In the genomic region with DNA sequence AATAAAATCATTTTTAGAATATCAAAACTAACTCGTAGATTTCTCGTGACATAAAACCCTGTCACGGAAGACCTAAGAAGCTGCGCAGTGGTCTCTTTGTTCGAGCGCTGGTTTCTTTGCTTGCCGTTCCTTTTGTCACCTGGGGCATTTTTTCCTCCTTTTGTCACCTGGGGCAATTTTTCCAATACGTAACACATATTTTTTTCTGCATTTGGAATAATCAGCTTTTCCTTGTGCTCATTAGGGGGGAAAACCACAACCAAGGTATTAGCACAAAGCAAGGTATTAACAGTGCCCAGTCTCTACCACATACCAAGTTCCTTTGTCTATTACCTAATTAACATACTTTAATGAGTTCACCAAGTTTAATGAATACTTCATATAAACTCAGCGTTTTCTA, we compare ENCODE assay signal across 23 mouse cellular contexts. TPM values are rescaled to one million over a fixed set of nuclear protein-coding genes. Genes with fewer than 3 reads are reported as not detected.
DNase-seq lines count a peak whose midpoint lies in the region; ATAC-seq and TF ChIP-seq lines count a peak whose summit lies in the region.
"Had no signal": no experiment of that assay in that cellular context is flagged by ENCODE, and none has a peak within 500 bp of the region (broad histone marks: within the 10 kb centered on the region; RNA-seq: fewer than 3 reads in every experiment).

No protein-coding gene starts in this region.

- no peaks in the 10 kb centered on the region for H3K36me3 ChIP-seq in forebrain, embryonic 12.5 days (replicated peaks)
- H3K36me3 ChIP-seq in hindbrain, embryonic 15.5 days: no peaks in the 10 kb centered on the region
- H3K36me3 ChIP-seq in midbrain, embryonic 16.5 days (ENCODE audit: control insufficient read depth, insufficient read depth, low read length): no peaks in the 10 kb centered on the region
- H3K36me3 ChIP-seq: intestine, embryonic 15.5 days; liver, embryonic 12.5 days had no signal

- H3K4me1 ChIP-seq in forebrain, embryonic 12.5 days: no peaks in the 10 kb centered on the region
- no peaks in the 10 kb centered on the region for H3K4me1 ChIP-seq in hindbrain, embryonic 15.5 days (replicated peaks)
- no peaks in the 10 kb centered on the region for H3K4me1 ChIP-seq in midbrain, embryonic 16.5 days (ENCODE audit: control insufficient read depth, insufficient read depth, low read length)
- H3K4me1 ChIP-seq: intestine, embryonic 15.5 days; liver, embryonic 12.5 days had no signal

- no peak for TF ChIP-seq POLR2A in brain, embryonic 14.5 days (IDR thresholded peaks at IDR 0.05; ENCODE audit: borderline replicate concordance, extremely low read depth, insufficient read depth, insufficient read length, poor library complexity, severe bottlenecking)

- H3K9me3 ChIP-seq in forebrain, embryonic 12.5 days: no peaks in the 10 kb centered on the region
- H3K9me3 ChIP-seq in hindbrain, embryonic 15.5 days: no peaks in the 10 kb centered on the region
- H3K9me3 ChIP-seq in midbrain, embryonic 16.5 days (replicated peaks; ENCODE audit: control insufficient read depth, low read length, poor library complexity, severe bottlenecking): no peaks in the 10 kb centered on the region
- H3K9me3 ChIP-seq: intestine, embryonic 15.5 days; liver, embryonic 12.5 days had no signal

- no peak overlapping the region for H3K9ac ChIP-seq in forebrain, embryonic 12.5 days
- H3K9ac ChIP-seq in hindbrain, embryonic 15.5 days: no peak overlapping the region
- H3K9ac ChIP-seq in midbrain, embryonic 16.5 days (ENCODE audit: low read depth, low read length): peak overlapping the region; percentile 48; the same call in 1 of the 2 replicates
- H3K9ac ChIP-seq: intestine, embryonic 15.5 days; liver, embryonic 12.5 days; lung, embryonic 14.5 days had no signal

- peak; percentile 84 for DNase-seq in brain, embryonic 14.5 days (ENCODE audit: low read depth)
- DNase-seq in urinary bladder, postnatal 36 days (ENCODE audit: low spot score in 2 of 2): no peak
- DNase-seq in frontal cortex, postnatal 36 days (ENCODE audit: low spot score in 2 of 2): no peak
- DNase-seq: adrenal gland, adult 8-10 months; cerebellum, adult 11 months; embryo, embryonic 11 days; gastrocnemius, postnatal 14 days; heart, adult 18-20 months; heart, postnatal 36 days; kidney, adult 9 months; kidney, postnatal 25 days; lung, embryonic 14.5 days; lung, postnatal 36 days had no signal

- 0 out of 2 replicates have a peak overlapping the region, but pooled peaks have one; percentile 0 for H3K4me3 ChIP-seq in forebrain, embryonic 12.5 days (replicated peaks)
- H3K4me3 ChIP-seq in hindbrain, embryonic 15.5 days: no peak overlapping the region
- H3K4me3 ChIP-seq in midbrain, embryonic 16.5 days (ENCODE audit: low read depth, low read length): peak overlapping the region; percentile 27
- H3K4me3 ChIP-seq: intestine, embryonic 15.5 days; left cerebral cortex, adult 2 months; liver, embryonic 12.5 days had no signal

- TF ChIP-seq CTCF in brain, embryonic 14.5 days (IDR thresholded peaks at IDR 0.05; ENCODE audit: borderline replicate concordance, extremely low read depth, insufficient read depth, insufficient read length): no peak

- WGBS in forebrain, embryonic 12.5 days: 15% methylated on average over 9 of the region's 9 CpGs
- 65% methylated on average over 9 of the region's 9 CpGs for WGBS in hindbrain, embryonic 15.5 days
- 40% methylated on average over 9 of the region's 9 CpGs for WGBS in midbrain, embryonic 16.5 days

- peak; percentile 94 for ATAC-seq in forebrain, embryonic 12.5 days (ENCODE audit: low FRiP score)
- ATAC-seq in hindbrain, embryonic 15.5 days (ENCODE audit: low FRiP score, low read depth): 0 out of 2 replicates have a peak, but pooled peaks have one; percentile 65
- peak; percentile 91 for ATAC-seq in midbrain, embryonic 16.5 days
- no peak for ATAC-seq in frontal cortex, adult (ENCODE audit: low TSS enrichment)
- ATAC-seq: intestine, embryonic 15.5 days; liver, embryonic 12.5 days had no signal

- H3K4me2 ChIP-seq in forebrain, embryonic 12.5 days: peak overlapping the region; percentile 38
- peak overlapping the region; percentile 31; the same call in 1 of the 2 replicates for H3K4me2 ChIP-seq in hindbrain, embryonic 15.5 days
- H3K4me2 ChIP-seq in midbrain, embryonic 16.5 days (ENCODE audit: low read length): peak overlapping the region; percentile 54
- H3K4me2 ChIP-seq: intestine, embryonic 15.5 days; liver, embryonic 12.5 days; lung, embryonic 14.5 days had no signal

- no peaks in the 10 kb centered on the region for H3K27me3 ChIP-seq in forebrain, embryonic 12.5 days
- H3K27me3 ChIP-seq in hindbrain, embryonic 15.5 days: no peaks in the 10 kb centered on the region
- H3K27me3 ChIP-seq in midbrain, embryonic 16.5 days (ENCODE audit: control insufficient read depth, insufficient read depth, low read depth, low read length): no peaks in the 10 kb centered on the region
- H3K27me3 ChIP-seq: intestine, embryonic 15.5 days; liver, embryonic 12.5 days had no signal

- H3K27ac ChIP-seq in forebrain, embryonic 12.5 days: no peak overlapping the region
- H3K27ac ChIP-seq in hindbrain, embryonic 15.5 days (replicated peaks): no peak overlapping the region
- peak overlapping the region; percentile 52; the same call in 1 of the 2 replicates for H3K27ac ChIP-seq in midbrain, embryonic 16.5 days (ENCODE audit: low read length)
- H3K27ac ChIP-seq: intestine, embryonic 15.5 days; left cerebral cortex, adult 2 months; liver, embryonic 12.5 days; stomach, postnatal 0 days had no signal

RNA-seq across cellular contexts. Expression of a gene that starts 42.9 kb away (rescaled TPM):
- 16.8 and 21.1 TPM in 2 replicates for polyA plus RNA-seq in brain, embryonic 14.5 days (2012; rRNA removed)
- 1.5 and 1.6 TPM in 2 replicates for polyA plus RNA-seq in forebrain, embryonic 12.5 days (2016; fragmentation: Nextera tagmentation; extraction: Ambion mirVana)
- 23.4 and 24.5 TPM in 2 replicates for polyA plus RNA-seq in hindbrain, embryonic 15.5 days (2015; fragmentation: Nextera tagmentation; extraction: Ambion mirVana)
- 25.1 and 28.9 TPM in 2 replicates for polyA plus RNA-seq in midbrain, embryonic 16.5 days (2015; fragmentation: Nextera tagmentation; extraction: Ambion mirVana)
- polyA plus RNA-seq: C2C12; limb, embryonic 11.5 days had no signal
